Mouse (Mus musculus) lung, adult 2 months (tissue): ENCODE results near the gene Med26. TPM values are rescaled to one million over a fixed set of nuclear protein-coding genes. Genes with fewer than 3 reads are reported as not detected.

Experiments used
- DNase-seq: peaks from one replicate; pipeline ENCODE4 v3.0.0; 2022
- H3K4me1 ChIP-seq: fragments of 200-500 bp; 2 replicates; pipeline ENCODE4 v1.6.1; 2011; ENCODE audit warnings: low read length; ENCODE audit not compliant: control insufficient read depth, insufficient read depth
- H3K4me3 ChIP-seq: fragments of 200-500 bp; replicated peaks from 2 replicates; pipeline ENCODE3; 2011; ENCODE audit warnings: low read depth, mild to moderate bottlenecking, control low read depth, low read length; ENCODE audit errors: extremely low read depth
- CTCF ChIP-seq: fragments of 200-500 bp; IDR thresholded peaks from 2 replicates; pipeline ENCODE4 v1.5.1; 2011; ENCODE audit warnings: mild to moderate bottlenecking, low read length, control low read depth; ENCODE audit not compliant: insufficient read depth
- POLR2A ChIP-seq: fragments of 200-500 bp; IDR thresholded peaks from 2 replicates; pipeline ENCODE4 v1.6.1; 2011; ENCODE audit warnings: low read depth, mild to moderate bottlenecking, control low read depth, low read length, borderline replicate concordance; ENCODE audit errors: extremely low read depth
- WGBS: fragments of 180-500 bp; shearing (Covaris S2); methylation state at CpG from one replicate; pipeline ENCODE4 v1.1.7; 2018; 5-methylcytosine and 5-hydroxymethylcytosine counted together
- polyA plus RNA-seq: library from polyadenylated mRNA; depleted of rRNA; stranded (reverse); fragments of >200 nt; gene quantifications from 2 replicates; pipeline ENCODE4 v1.2.3, GENCODE M21; 2012

Gene Med26
- polyA plus RNA-seq, 1 experiment: 10.0 TPM

- no peak for DNase-seq
- TF ChIP-seq CTCF (no peak), POLR2A (no peak)
- peaks cover 19% of the 10 kb centered on the region; the same call in 1 of the 2 replicates for H3K4me1 ChIP-seq
Observed at GRCm38 (mm10) chr8:72507505-72507904, 40.6 kb downstream of the Med26 start.

GRCm38 (mm10) chr8:72504637-72505314 lies 43.3 kb downstream of the Med26 start:
- no peak for DNase-seq
- Histone ChIP-seq H3K4me3 (no peak overlapping the region), H3K4me1 (peaks cover 17% of the 10 kb centered on the region; the same call in 1 of the 2 replicates)
- no peak for TF ChIP-seq CTCF

More at GRCm38 (mm10) chr8:72507505-72507904, 40.6 kb downstream of the Med26 start:
- WGBS: 88% methylated on average over 1 of the region's 1 CpGs
- no peak overlapping the region for H3K4me3 ChIP-seq

DNA sequence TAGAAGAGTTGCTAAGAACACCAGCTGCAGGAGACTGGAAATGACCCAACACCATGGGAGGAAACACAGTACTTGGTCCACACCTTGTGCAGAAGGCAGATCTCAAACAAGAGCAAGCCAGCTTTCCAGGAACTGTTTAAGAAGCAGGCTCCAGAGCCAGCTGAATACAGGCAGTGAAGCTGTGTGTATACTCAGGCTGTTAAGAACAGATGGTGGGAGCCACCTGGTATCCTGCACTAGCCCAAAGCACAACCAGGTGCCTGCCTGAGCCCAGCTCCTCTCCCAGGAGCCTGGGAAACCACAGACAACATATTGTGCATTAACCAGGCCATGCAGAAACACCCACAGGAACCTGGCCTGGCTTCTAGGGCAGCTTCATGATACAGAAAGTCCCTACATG lies 43.9 kb downstream of the Med26 start:
- no peak for DNase-seq
- TF ChIP-seq POLR2A (no peak), CTCF (no peak)
- no peak overlapping the region for H3K4me3 ChIP-seq
- peaks cover 14% of the 10 kb centered on the region; the same call in 1 of the 2 replicates for H3K4me1 ChIP-seq

- 80% methylated on average over 1 of the region's 1 CpGs for WGBS
- Histone ChIP-seq H3K4me3 (no peak overlapping the region), H3K4me1 (peaks cover 4% of the 10 kb centered on the region; the same call in 1 of the 2 replicates)
- no peak for DNase-seq
- TF ChIP-seq POLR2A: no peak
- TF ChIP-seq CTCF: no peak
Observed at GRCm38 (mm10) chr8:72500521-72500931, 47.5 kb downstream of the Med26 start.

GRCm38 (mm10) chr8:72499521-72500284 lies 48.4 kb downstream of the Med26 start:
- no peak overlapping the region for H3K4me3 ChIP-seq
- no peak for TF ChIP-seq POLR2A
- TF ChIP-seq CTCF: no peak
- 81% methylated on average over 2 of the region's 2 CpGs for WGBS
- H3K4me1 ChIP-seq: peaks cover 2% of the 10 kb centered on the region; the same call in 1 of the 2 replicates
- no peak for DNase-seq

- 79% methylated on average over 4 of the region's 4 CpGs for WGBS
- H3K4me3 ChIP-seq: no peak overlapping the region
- TF ChIP-seq CTCF (no peak), POLR2A (no peak)
- H3K4me1 ChIP-seq: peaks cover 2% of the 10 kb centered on the region
- DNase-seq: no peak
Observed at GRCm38 (mm10) chr8:72498527-72498926, 49.5 kb downstream of the Med26 start.

GRCm38 (mm10) chr8:72497911-72498310 lies 50.2 kb downstream of the Med26 start:
- Histone ChIP-seq H3K4me3 (no peak overlapping the region), H3K4me1 (peaks cover 6% of the 10 kb centered on the region)
- 67% methylated on average over 1 of the region's 1 CpGs for WGBS
- no peak for DNase-seq
- no peak for TF ChIP-seq POLR2A

DNA sequence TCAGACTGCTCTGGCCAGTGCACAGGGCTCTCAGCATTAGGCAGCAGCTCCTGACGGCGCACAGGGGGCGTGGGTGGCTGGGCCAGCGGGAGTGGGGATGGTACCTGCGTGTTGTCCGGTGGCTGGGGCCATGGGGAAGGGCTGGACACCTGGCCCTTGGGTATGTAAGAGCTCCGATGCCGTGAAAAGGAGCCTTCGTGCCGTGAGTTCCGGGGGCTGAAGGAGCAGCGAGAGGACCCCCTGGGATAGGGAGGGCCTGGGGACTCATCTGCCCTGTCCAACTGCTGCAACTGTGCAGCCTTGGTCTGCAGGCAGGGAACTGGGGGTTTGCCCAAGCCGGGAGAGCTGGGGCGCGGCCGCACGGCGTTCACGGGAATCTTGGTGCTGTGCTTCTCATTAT lies 51.9 kb downstream of the Med26 start:
- WGBS: 92% methylated on average over 19 of the region's 19 CpGs
- Histone ChIP-seq H3K4me3 (no peak overlapping the region), H3K4me1 (peaks cover 11% of the 10 kb centered on the region)
- TF ChIP-seq CTCF (no peak), POLR2A (no peak)
- DNase-seq: no peak

DNA sequence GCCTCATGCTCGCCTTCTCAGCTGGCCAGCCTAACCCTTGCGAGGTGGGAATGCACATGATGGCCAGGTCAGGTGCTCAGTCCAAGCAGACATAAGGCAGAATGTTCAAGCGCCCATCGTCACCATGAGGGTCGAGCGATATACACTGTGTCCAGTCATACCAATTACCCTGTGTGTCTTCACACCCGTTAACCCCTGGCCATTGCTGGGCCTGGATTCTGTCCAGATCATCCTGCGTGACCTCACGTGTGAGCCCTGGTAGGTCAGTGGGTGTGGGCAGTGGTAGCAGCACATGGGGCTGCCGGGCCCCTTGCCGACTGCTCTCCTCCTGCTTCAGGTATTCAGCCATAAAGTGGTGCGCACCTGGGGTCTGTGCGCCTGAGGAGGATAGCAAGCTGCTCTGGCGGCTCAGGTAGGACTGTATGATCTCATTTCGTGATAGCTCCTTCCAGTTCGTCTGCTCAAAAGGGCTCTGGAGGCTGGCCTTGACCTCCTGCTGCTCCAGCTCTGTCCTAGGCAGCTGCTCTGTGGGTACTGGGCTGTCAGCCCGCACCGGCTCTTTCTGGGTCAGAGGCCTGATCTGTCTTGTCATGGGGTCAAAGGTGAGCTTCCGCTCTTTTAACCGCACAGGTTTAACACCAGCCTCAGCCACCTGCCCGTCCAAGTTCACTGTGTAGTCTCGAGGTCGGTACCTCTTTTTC lies 52.5 kb downstream of the Med26 start:
- H3K4me3 ChIP-seq: no peak overlapping the region
- no peak for TF ChIP-seq POLR2A
- TF ChIP-seq CTCF: no peak
- DNase-seq: no peak
- 85% methylated on average over 23 of the region's 23 CpGs for WGBS
- peaks cover 13% of the 10 kb centered on the region for H3K4me1 ChIP-seq
